Mouse (Mus musculus): Measurements from ENCODE around the gene Srd5a1. TPM values are rescaled to one million over a fixed set of nuclear protein-coding genes. Genes with fewer than 3 reads are reported as not detected.

Gene Srd5a1
- polyA plus RNA-seq, 1 experiment from 2014 or later, result 19.3 TPM

- WGBS, result 24% methylated on average over 5 of the region's 5 CpGs
- ATAC-seq (ENCODE audit: insufficient number of reproducible peaks, low FRiP score, low TSS enrichment, low read depth) (no peak), DNase-seq (ENCODE audit: low spot score) (peak; percentile 77)
- H3K4me2 ChIP-seq (ENCODE audit: low read depth, severe bottlenecking), result no peak overlapping the region
- no peaks in the 10 kb centered on the region for H3K4me1 ChIP-seq (ENCODE audit: control insufficient read depth, insufficient read depth, low read length)
- no peaks in the 10 kb centered on the region for H3K27me3 ChIP-seq (ENCODE audit: control insufficient read depth, insufficient read depth, low read length)
- no peaks in the 10 kb centered on the region for H3K9me3 ChIP-seq (ENCODE audit: control insufficient read depth, low read length)
- H3K36me3 ChIP-seq (ENCODE audit: control insufficient read depth, insufficient read depth, low read length), result no peaks in the 10 kb centered on the region
- H3K27ac ChIP-seq (replicated peaks; ENCODE audit: low read depth, low read length), result no peak overlapping the region
- H3K9ac ChIP-seq (ENCODE audit: low read length), result no peak overlapping the region
- H3K4me3 ChIP-seq (ENCODE audit: low read depth, low read length), result no peak overlapping the region
Measured at GRCm38 (mm10) chr13:69553024-69553423, 58.2 kb downstream of the Srd5a1 start.

DNA sequence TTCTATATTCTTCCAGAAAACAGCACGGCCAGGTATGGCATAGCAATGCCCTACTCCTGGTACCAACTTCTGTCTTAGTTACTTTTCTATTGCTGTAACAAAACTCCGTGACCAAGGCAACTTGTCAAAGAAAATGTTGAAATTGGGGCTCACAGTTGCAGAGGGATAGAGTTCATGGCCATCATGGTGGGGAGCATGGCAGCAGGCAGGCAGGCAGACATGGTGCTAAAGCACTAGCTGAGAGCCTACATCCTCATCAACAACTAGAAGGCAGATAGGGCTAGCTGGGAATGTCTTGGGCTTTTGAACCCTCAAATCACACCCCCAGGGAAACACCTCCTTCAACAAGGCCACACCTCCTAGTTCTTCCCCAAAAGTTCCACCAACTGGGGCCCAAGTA is 60.4 kb downstream of the Srd5a1 start:
- H3K9me3 ChIP-seq (ENCODE audit: control insufficient read depth, low read length), result no peaks in the 10 kb centered on the region
- 82% methylated on average over 2 of the region's 2 CpGs for WGBS
- DNase-seq (ENCODE audit: low spot score) (no peak), ATAC-seq (ENCODE audit: insufficient number of reproducible peaks, low FRiP score, low TSS enrichment, low read depth) (no peak)
- H3K27me3 ChIP-seq (ENCODE audit: control insufficient read depth, insufficient read depth, low read length), result no peaks in the 10 kb centered on the region
- no peaks in the 10 kb centered on the region for H3K36me3 ChIP-seq (ENCODE audit: control insufficient read depth, insufficient read depth, low read length)
- no peaks in the 10 kb centered on the region for H3K4me1 ChIP-seq (ENCODE audit: control insufficient read depth, insufficient read depth, low read length)
- no peak overlapping the region for H3K9ac ChIP-seq (ENCODE audit: low read length)
- H3K27ac ChIP-seq (replicated peaks; ENCODE audit: low read depth, low read length), result no peak overlapping the region
- H3K4me2 ChIP-seq (ENCODE audit: low read depth, severe bottlenecking), result no peak overlapping the region
- no peak overlapping the region for H3K4me3 ChIP-seq (ENCODE audit: low read depth, low read length)

GRCm38 (mm10) chr13:69549980-69550379 is 61.3 kb downstream of the Srd5a1 start:
- H3K27me3 ChIP-seq (ENCODE audit: control insufficient read depth, insufficient read depth, low read length), result no peaks in the 10 kb centered on the region
- 46% methylated on average over 8 of the region's 8 CpGs for WGBS
- H3K4me3 ChIP-seq (ENCODE audit: low read depth, low read length), result no peak overlapping the region
- H3K4me1 ChIP-seq (ENCODE audit: control insufficient read depth, insufficient read depth, low read length), result no peaks in the 10 kb centered on the region
- ATAC-seq (ENCODE audit: insufficient number of reproducible peaks, low FRiP score, low TSS enrichment, low read depth) (no peak), DNase-seq (ENCODE audit: low spot score) (no peak)
- no peaks in the 10 kb centered on the region for H3K9me3 ChIP-seq (ENCODE audit: control insufficient read depth, low read length)
- H3K4me2 ChIP-seq (ENCODE audit: low read depth, severe bottlenecking), result no peak overlapping the region
- no peak overlapping the region for H3K27ac ChIP-seq (replicated peaks; ENCODE audit: low read depth, low read length)
- H3K36me3 ChIP-seq (ENCODE audit: control insufficient read depth, insufficient read depth, low read length), result no peaks in the 10 kb centered on the region
- H3K9ac ChIP-seq (ENCODE audit: low read length), result no peak overlapping the region

- H3K4me3 ChIP-seq (ENCODE audit: low read depth, low read length), result no peak overlapping the region
- DNase-seq (ENCODE audit: low spot score) (no peak), ATAC-seq (ENCODE audit: insufficient number of reproducible peaks, low FRiP score, low TSS enrichment, low read depth) (no peak)
- H3K36me3 ChIP-seq (ENCODE audit: control insufficient read depth, insufficient read depth, low read length), result no peaks in the 10 kb centered on the region
- H3K4me2 ChIP-seq (ENCODE audit: low read depth, severe bottlenecking), result no peak overlapping the region
- WGBS, result 66% methylated on average over 16 of the region's 16 CpGs
- H3K4me1 ChIP-seq (ENCODE audit: control insufficient read depth, insufficient read depth, low read length), result peaks cover 8% of the 10 kb centered on the region; the same call in 1 of the 2 replicates
- H3K27ac ChIP-seq (replicated peaks; ENCODE audit: low read depth, low read length), result no peak overlapping the region
- no peaks in the 10 kb centered on the region for H3K9me3 ChIP-seq (ENCODE audit: control insufficient read depth, low read length)
- no peaks in the 10 kb centered on the region for H3K27me3 ChIP-seq (ENCODE audit: control insufficient read depth, insufficient read depth, low read length)
- no peak overlapping the region for H3K9ac ChIP-seq (ENCODE audit: low read length)
Measured at GRCm38 (mm10) chr13:69547488-69548180, 63.6 kb downstream of the Srd5a1 start.

GRCm38 (mm10) chr13:69545019-69545418 is 66.2 kb downstream of the Srd5a1 start:
- 30% methylated on average over 3 of the region's 3 CpGs for WGBS
- no peak overlapping the region for H3K27ac ChIP-seq (replicated peaks; ENCODE audit: low read depth, low read length)
- no peak overlapping the region for H3K4me2 ChIP-seq (ENCODE audit: low read depth, severe bottlenecking)
- H3K36me3 ChIP-seq (ENCODE audit: control insufficient read depth, insufficient read depth, low read length), result no peaks in the 10 kb centered on the region
- peaks cover 8% of the 10 kb centered on the region; the same call in 1 of the 2 replicates for H3K4me1 ChIP-seq (ENCODE audit: control insufficient read depth, insufficient read depth, low read length)
- H3K4me3 ChIP-seq (ENCODE audit: low read depth, low read length), result no peak overlapping the region
- peak; percentile 81 for DNase-seq (ENCODE audit: low spot score)
- no peaks in the 10 kb centered on the region for H3K9me3 ChIP-seq (ENCODE audit: control insufficient read depth, low read length)
- peak; percentile 40; the same call in 1 of the 2 replicates for ATAC-seq (ENCODE audit: insufficient number of reproducible peaks, low FRiP score, low TSS enrichment, low read depth)
- H3K27me3 ChIP-seq (ENCODE audit: control insufficient read depth, insufficient read depth, low read length), result no peaks in the 10 kb centered on the region
- H3K9ac ChIP-seq (ENCODE audit: low read length), result no peak overlapping the region

DNA sequence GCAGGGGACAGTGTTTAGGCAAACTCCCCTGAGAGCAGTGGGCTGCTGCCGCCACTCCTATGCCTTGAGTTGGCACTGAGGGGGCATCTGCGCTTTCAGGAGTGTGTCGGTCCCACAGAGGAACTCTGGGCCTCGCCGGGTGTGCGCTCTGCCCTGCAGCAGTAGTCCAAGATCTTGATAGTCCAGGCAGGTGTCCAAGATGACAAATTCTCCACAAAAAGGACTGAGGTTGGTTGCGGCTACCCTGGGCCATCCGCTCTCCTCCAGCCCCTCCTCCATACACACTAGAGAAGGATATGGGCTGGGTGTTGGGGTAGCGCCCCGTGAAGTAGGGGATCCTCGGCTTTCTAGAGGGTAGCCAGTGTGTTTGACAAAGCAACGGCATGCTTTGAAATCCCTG is 67.6 kb downstream of the Srd5a1 start:
- H3K27ac ChIP-seq (replicated peaks; ENCODE audit: low read depth, low read length), result no peak overlapping the region
- H3K4me3 ChIP-seq (ENCODE audit: low read depth, low read length), result no peak overlapping the region
- WGBS, result 54% methylated on average over 12 of the region's 12 CpGs
- no peaks in the 10 kb centered on the region for H3K9me3 ChIP-seq (ENCODE audit: control insufficient read depth, low read length)
- no peaks in the 10 kb centered on the region for H3K27me3 ChIP-seq (ENCODE audit: control insufficient read depth, insufficient read depth, low read length)
- H3K9ac ChIP-seq (ENCODE audit: low read length), result no peak overlapping the region
- H3K36me3 ChIP-seq (ENCODE audit: control insufficient read depth, insufficient read depth, low read length), result no peaks in the 10 kb centered on the region
- peaks cover 16% of the 10 kb centered on the region for H3K4me1 ChIP-seq (ENCODE audit: control insufficient read depth, insufficient read depth, low read length)
- no peak for DNase-seq (ENCODE audit: low spot score)
- no peak for ATAC-seq (ENCODE audit: insufficient number of reproducible peaks, low FRiP score, low TSS enrichment, low read depth)
- peak overlapping the region; percentile 37; the same call in 1 of the 2 replicates for H3K4me2 ChIP-seq (ENCODE audit: low read depth, severe bottlenecking)

DNA sequence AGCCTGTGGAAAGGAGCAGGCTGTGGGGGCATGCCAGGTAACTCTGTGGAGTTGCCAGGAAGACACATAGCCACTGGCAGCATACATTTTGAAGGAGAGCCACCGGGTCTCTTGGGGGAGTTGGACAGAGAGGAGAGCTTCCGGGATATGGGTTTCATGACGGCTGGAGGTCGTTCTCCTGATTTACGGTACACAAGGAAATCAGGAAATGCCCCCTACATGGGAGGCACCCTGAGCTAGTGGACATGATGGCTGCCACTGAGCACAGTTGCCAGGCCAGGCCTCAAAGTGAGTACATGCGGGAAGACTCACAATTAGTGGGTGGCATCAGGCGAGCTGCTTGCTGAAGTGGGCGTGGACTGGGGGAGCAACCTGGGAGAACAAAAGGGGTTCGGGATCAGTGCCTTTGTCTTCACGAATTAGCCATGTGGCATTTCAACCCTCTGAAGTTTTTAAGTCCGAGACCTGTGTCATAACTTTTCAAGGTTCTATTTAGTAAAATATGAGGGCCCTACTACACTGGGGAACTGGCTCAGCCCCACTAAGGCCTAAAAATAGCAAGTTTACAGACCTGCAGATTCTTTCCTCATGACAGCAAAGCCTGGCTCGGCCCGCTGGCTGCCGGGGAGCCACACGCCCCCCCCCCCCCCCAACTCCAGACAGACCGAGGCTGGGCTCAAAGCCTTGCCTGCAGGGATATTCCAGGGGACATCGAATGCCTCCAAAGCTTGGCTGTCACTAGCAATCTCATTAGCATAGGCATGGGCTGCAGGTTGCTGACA is 68.5 kb downstream of the Srd5a1 start:
- Histone ChIP-seq H3K4me2 (ENCODE audit: low read depth, severe bottlenecking) (no peak overlapping the region), H3K27me3 (ENCODE audit: control insufficient read depth, insufficient read depth, low read length) (no peaks in the 10 kb centered on the region), H3K4me3 (ENCODE audit: low read depth, low read length) (no peak overlapping the region), H3K36me3 (ENCODE audit: control insufficient read depth, insufficient read depth, low read length) (no peaks in the 10 kb centered on the region), H3K27ac (replicated peaks; ENCODE audit: low read depth, low read length) (no peak overlapping the region), H3K9me3 (ENCODE audit: control insufficient read depth, low read length) (no peaks in the 10 kb centered on the region), H3K9ac (ENCODE audit: low read length) (0 out of 2 replicates have a peak overlapping the region, but pooled peaks have one; percentile 13), H3K4me1 (ENCODE audit: control insufficient read depth, insufficient read depth, low read length) (peaks cover 19% of the 10 kb centered on the region)
- 40% methylated on average over 17 of the region's 17 CpGs for WGBS
- DNase-seq (ENCODE audit: low spot score) (no peak), ATAC-seq (ENCODE audit: insufficient number of reproducible peaks, low FRiP score, low TSS enrichment, low read depth) (no peak)

- Histone ChIP-seq H3K36me3 (ENCODE audit: control insufficient read depth, insufficient read depth, low read length) (no peaks in the 10 kb centered on the region), H3K4me3 (ENCODE audit: low read depth, low read length) (no peak overlapping the region), H3K9me3 (ENCODE audit: control insufficient read depth, low read length) (no peaks in the 10 kb centered on the region), H3K4me1 (ENCODE audit: control insufficient read depth, insufficient read depth, low read length) (peaks cover 19% of the 10 kb centered on the region), H3K27ac (replicated peaks; ENCODE audit: low read depth, low read length) (no peak overlapping the region), H3K27me3 (ENCODE audit: control insufficient read depth, insufficient read depth, low read length) (no peaks in the 10 kb centered on the region), H3K9ac (ENCODE audit: low read length) (no peak overlapping the region), H3K4me2 (ENCODE audit: low read depth, severe bottlenecking) (no peak overlapping the region)
- DNase-seq (ENCODE audit: low spot score) (no peak), ATAC-seq (ENCODE audit: insufficient number of reproducible peaks, low FRiP score, low TSS enrichment, low read depth) (no peak)
- WGBS, result 73% methylated on average over 10 of the region's 10 CpGs
Measured at GRCm38 (mm10) chr13:69541776-69542175, 69.5 kb downstream of the Srd5a1 start.
